In the genomic region with DNA sequence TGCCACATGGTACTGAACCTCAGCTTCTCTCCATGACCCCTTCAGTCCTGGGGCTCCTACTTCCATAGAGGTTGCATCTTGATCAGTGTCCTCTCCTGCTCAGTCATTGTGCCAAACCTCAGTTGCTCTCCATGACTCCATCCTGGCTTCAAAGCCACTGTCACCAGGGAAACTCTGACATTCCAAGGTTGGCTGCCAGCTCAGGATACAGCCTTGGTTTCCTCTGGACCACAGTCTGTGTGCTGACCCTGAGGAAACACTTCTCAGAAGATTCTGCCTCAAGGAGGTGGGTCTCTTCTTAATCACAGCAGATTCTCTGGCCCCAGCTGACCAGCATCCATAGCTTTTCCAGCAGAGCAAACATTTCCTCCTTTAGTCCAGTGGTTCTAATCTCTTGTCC, we compare ENCODE assay signal across 10 mouse cellular contexts.
"Had no signal": no experiment of that assay in that cellular context is flagged by ENCODE, and none has a peak within 500 bp of the region (broad histone marks: within the 10 kb centered on the region; RNA-seq: fewer than 3 reads in every experiment).

No protein-coding gene starts in this region.

- DNase-seq: kidney, postnatal 25 days; layer of hippocampus, adult 9-11 months; liver, embryonic 13.5 days; lung, adult 2 months; lung, postnatal 14 days; retina, postnatal 1 day; right cerebral cortex, postnatal 25 days; thymus, adult 2 months; thymus, postnatal 14 days; thymus, postnatal 4 days had no signal
